Mouse (Mus musculus) cerebellum, postnatal 4 days (tissue): ENCODE results near the gene Knl1.

Source experiments
- DNase-seq, 2 experiments: peaks; one replicate each; pipeline ENCODE4 v3.0.0; 2022; ENCODE audit warnings: low spot score in 2 of 2, mixed read lengths in 1 of 2

Knl1 gene

DNA sequence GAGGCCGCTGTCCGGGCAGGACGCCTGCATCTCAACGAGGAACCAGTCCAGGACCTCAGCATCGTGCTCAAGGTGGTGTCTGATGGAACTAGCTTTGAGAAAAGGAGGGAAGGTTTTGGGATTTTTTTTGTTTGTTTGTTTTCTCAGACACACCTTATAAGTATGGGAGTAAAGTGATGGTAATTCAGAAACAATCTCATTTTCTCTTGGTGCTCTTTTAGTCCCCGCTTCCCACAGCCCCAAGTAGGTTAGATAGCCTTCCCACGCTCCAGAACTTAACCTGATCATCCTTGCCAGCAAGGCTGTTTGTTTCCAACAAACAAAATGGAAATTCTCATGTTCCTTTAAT is 11.5 kb upstream of the Knl1 start:
- DNase-seq = no peak

DNA sequence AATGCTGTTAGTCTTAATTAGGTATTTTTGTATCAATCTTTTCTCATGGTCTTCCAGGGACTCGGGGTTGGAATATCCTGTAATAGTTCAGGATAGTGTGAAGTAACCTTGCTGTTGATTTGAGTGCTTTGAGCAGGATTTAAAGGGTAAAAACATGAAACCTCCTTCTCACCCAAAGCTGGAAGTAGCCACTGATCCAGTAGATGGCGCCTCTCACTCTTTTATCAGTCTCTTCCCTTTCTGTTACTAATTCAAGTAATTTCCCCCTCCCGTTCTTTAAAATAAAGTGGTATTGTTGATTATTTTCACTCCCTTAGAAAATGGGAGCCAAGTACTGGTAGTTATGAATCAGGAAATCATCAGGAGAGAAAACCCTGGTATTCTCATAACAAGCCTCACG is 6.0 kb upstream of the Knl1 start:
- peak in 1 of 2 experiments; percentile 26 for DNase-seq

DNA sequence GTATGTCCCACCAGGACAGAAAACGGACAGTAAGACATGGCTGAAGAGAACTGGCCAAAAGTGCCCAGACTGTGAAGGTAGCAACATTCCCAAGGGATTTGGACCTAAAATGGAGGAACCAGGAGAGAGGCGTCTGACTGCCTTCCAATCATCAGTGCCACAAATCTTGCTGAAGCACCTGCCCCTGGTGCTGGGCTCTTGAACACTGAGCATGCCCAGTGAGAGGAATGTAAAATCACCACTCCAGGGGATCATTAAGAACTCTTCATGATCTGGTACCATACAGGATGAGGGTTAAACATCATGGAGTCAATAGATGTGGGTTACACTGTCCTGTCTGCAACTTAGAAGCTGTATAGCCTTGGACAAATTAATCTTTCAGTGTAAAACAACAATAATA is 1.8 kb upstream of the Knl1 start:
- no peak for DNase-seq

DNA sequence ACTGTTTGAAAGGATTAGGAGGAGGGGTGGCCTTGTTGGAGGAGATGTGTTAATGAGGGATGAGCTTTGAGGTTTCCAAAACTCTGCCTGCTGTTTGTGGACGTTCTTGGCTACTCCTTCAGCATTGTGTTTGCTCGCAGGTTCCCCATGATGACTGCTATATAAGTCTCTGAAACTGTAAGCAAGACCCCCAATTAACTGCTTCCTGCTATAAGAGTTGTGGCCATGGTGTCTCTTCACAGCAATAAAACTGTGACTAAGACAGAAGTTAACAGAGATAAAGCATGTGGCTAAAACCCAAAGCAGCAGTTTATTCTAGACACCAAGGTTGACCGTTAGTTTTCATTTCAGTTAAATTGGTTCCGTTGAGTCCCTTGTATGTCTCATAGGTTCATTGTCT is 930 bp downstream of the Knl1 start:
- DNase-seq = no peak

DNA sequence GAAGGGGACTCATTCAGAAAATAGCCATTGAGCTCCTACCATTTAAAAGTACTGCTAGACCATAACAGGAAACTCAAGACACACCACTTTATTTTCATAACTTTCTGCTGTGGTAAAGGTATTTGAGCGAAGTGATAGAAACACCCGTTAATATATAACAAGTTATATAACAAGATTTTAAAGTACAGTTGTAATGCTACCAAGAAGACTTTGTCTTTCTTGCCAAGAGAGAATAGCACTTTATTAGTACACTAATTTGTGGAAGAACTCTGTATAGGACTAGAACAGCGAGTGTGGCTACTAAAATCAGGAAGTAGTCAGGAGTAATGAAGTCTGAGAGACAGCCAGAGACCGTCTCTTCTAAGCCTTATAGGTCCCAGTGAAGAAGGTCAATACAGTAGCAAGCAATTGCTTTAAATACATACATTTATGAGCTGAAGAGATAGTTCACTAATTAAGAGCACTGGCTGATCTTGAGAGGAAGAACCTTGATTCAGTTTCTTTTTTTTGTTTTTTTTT is 3.3 kb downstream of the Knl1 start:
- no peak for DNase-seq

DNA sequence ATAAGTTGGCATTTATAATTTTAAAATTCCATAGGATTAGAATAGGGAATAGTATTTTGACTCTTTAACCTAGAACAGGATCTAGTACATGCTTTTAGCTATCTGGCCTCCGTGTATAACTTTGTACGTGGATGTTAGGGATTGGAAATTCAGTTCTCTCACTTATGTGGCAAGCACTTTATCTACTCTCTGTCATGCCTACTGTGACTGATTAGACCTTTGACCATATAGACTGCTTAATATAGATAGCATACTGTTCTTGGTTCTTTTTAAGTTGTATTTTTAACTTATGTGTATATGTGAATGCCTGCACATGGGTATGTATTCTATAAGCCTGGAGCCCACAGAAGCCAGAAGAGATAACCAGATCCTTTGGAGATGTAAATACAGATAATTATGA is 13.2 kb downstream of the Knl1 start:
- no peak for DNase-seq

DNA sequence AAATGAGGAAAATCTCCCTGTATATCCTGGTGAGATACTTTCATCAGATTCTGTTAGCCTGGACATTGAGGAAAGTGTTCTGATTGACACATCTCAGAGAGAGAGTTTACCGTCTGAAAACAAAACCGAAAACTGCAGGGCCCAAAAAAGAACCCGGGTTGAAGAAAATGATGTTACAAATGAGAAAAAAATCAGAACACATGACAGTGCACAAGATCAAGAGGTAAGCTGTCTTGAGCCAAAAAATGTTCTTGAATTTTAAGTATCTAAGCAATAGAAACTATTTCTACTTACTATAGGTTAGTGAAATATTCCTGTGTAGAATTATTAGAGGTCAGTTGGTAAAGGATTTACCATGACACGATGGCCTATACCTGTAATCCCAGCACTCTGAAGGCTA is 25.5 kb downstream of the Knl1 start:
- DNase-seq = no peak

DNA sequence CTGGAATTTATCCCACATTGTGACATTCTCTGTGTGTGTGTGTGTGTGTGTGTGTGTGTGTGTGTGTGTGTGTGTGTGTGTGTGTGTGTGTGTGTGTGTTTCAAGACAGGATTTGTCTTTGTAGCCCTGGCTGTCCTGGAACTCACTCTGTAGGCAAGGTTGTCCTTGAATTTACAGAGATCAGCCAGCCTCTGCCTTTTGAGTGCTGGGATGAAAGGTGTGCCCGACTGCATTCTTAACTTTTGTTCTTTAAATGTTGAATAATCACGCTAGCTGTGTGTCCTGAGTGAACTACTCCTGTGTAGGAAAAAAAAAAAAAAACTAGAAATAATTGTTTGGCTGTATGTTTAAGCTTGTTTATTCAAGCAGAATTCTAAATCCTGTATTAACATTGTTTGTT is 39.2 kb downstream of the Knl1 start:
- no peak for DNase-seq

DNA sequence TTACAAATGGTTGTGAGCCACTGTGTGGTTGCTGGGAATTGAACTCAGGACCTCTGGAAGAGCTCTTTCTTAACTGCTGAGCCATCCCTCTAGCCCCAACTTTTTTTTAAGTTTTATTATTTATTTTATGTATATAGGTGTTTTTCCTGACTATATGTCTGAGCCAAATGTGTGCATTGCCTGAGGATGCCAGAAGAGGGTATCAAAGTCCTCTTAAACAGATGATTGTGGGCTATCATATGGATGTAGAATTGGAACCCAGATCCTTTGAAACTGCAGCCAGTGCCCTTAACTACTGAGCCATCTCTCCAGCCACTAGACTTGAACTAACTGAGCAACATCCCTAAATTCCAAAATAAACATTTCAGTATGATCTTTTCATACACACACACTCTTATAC is 54.6 kb downstream of the Knl1 start:
- no peak for DNase-seq

DNA sequence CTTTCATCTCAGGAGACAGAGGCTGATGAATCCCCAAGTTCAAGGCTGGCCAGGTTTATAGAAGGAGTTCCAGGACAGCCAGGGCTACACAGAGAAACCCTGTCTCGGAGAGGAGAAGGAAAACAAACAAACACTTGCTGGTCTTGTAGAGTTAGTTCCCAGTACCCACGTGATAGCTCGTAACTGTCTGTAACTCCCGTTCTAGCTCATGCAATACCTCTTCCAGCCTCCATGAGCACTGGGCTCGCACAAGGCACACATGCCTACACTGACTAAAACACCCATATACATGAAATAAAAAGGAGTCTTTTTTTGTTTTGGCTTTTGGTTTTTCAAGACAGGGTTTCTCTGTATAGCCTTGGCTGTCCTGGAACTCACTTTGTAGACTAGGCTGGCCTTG is 59.7 kb downstream of the Knl1 start:
- no peak for DNase-seq

DNA sequence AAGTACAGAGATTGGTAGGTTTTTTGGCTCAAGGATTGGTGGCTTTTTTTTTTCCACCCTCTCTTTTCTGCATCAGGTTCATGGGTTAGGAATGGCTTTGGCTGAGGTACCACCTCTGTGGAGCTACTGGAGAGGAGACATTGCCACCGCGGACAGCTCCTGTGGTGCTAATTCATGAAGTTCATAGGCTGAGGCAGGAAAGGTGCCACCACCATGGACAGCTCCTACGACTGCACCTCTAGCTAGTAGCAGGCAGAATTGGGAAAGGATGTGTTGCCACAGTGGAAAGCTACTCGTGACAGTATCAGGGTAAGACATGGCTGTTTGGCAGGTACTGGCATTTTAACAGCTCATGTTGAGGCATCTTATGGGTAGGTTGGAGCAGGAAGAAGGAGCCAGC is 61.6 kb downstream of the Knl1 start:
- DNase-seq = no peak

DNA sequence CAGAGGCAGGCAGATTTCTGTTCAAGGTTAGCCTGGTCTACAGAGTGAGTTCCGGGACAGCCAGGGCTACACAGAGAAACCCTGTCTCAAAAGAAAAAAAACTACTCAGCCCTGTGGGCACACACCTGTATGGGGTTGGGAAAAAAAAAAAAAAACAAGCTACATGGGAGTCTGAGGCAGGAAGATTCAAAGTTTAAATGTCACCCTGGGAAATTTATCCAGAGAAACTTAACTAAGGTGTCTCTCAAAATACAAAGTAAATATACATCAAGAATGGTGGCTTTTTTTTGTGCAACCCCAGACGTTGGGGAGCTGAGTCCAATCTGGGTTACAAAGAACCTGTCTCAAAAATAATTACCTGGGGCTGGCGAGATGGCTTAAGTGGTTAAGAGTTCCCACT is 64.1 kb downstream of the Knl1 start:
- DNase-seq = no peak

DNA sequence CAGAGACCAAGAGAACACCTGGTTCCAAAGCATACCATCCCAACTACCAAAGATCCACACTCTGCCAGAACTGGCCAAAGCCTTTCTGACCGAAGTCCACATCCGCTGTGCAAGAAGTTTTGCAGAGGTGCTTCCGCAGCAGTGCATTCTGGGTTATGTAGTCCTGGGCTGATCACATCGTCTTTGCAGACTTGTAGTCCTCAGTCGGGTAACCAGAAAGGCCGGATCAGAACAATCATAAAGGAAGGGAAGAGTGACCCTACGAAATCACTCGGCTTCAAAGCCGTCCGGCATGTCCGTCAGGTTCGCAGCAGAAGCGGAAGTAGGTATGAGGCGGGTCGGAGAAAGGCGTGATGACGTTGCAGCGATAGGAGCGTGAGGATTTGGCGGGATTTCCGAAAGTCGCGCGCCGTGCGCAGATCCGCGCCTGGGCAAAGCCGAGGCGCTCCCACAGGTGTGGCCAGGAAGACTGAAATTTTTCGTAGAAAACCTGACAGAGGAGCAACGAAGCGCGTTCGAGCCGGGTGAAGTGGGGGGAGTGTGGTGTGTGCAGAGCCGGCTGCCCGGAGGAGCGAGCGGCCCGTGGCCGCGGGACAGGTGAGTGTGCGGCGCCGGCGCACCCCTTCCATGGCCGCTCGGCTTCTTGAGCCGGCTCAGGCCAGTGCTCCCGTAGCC is 65.7 kb downstream of the Knl1 start, which contains the start of gene Rad51:
Rad51 (plus strand) TSS at position 356 of the 675 bp plus-strand sequence.
- DNase-seq = peak; percentile 61 to 80

DNA sequence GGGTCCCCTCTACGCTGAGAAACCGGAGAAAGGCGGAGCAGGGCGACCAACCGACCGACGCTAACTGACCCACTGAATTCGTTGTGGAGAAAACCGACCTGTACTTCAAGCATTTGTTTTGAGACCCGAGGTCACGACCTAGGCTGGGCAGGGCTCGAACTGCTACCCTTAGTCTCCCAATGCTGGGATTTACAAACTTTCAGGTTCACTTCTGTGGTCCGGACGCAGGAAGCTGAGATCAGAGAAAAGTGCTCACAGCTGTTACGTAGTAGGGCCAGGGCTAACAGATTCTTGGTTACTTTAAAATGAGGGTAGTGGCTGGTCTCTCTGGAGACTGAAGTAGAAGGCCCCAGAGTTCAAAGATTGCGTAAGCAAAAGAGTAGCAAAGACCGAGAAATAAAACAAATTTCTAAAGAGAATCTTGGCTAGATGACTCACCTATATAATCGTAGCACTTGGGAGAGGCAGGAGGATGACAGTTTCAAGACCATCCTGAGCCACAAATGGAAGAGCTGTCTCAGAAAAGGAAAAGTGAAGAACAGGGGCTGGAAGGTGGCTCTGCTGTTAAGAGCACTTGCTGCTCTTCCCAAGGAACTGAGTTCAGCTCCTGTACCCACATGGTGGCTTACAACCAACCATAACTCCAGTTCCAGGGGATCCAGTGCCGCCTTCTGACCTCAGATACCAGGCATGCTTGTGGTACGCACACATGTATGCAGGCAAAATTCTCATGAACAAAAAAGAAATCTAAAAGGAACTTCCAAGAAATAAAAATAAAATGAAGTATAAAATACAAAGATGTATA is 66.4 kb downstream of the Knl1 start:
- DNase-seq = no peak

DNA sequence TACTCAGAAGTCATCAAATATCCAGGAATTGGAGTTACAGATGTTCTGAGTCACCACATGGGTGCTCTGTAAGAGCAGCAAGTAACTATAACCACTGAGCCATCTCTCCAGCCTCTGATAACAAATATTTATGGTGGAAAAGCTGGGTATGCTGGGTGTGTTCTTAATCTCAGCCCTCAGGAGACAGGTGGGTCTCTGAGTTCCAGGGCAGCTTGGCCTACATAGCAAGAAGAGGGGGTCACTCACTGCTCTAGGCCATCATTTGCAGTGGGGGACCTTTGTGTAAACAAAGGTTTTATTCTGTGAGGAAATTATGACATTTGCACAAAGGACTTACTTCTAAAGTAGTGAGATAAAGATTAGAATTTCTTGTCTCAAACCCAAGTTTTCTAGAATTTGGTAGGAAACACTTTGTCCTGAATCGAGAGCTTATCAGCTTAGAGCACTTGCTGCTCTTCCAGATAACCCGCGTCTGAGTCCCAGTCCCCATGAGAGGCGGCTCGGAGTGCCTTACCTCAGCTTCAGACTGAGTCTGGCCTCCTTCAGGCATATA is 89.5 kb downstream of the Knl1 start:
- no peak for DNase-seq

DNA sequence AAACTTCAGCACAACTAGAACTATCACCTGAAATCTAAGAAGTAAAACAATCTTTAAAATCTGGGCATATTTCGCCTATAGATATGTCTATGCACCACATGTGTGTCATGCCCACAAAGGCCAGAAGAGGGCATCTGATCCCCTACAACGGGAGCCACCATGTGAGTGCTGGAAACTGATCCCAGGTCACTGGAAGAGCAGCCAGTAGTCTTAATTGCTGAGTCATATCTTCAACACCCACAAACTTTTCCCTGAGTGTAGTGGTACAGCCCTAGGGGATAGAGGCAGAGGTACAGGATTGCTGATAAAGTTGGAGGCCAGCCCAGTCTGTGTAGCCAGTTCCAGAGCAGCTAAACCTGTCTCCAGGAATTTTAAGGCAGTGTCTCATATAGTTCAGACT is 98.3 kb downstream of the Knl1 start:
- DNase-seq = no peak

DNA sequence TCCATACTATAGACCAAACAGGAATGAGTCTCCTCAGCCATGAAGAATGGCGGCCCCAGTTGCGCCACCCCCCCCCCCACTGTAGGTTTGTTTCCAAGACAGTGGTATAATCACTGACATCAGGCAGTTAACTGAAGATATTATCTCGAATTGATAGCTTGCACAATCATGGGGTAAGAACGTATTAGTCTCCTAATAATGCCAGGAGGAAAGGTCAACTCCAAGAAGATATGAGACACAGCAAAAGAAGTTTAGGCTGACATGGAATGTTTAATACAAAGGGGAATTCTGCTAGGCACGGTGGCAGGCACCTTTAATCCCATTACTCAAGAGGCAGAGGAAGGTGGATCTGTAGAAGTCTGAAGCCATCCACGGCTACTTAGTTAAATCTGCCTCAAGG is 99.5 kb downstream of the Knl1 start:
- DNase-seq = no peak

DNA sequence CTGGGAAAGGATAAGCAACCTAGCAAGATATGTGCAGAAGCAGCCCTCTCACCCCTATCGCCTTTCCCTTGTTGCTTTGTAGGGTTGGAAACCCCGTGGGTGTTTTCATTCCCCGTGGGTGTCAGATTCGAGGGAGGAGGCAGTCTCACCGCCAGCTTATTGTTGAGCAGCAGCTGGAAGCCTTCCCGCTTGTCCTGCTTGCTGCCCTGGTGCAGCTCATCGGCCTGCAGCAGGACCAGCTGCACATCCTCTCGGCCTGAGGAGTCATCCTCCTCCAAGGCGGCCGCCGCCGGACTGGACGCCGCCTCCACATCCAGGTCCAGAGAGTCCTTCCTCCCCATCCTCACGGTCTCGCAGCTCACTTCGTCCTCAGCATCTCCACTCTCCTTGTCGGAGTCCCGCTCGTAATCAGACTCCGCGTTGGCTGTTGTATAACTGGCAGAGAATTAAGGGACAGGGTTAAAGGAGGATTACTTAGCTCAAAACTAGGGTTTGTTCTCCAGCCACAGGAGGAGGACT is 100.3 kb downstream of the Knl1 start:
- DNase-seq = no peak

DNA sequence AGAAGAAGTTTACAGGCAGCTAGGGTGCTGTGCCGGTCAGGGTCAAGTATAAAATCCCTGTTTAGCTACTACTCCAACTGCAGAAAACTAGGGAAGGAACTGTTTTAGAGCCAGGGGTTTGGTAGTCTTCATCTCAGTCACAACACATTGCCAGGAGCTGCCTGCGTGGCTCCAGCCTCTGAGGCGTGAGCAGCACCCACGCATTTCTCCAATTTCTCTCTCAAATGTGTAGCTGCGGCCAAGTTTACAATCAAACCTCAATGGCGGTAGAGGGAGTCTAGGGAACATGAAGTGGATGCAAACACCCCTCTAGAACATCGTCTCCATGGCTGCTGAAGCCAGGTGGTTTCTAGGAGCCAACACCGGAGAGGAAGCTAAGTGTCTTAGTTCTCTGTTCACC is 100.9 kb downstream of the Knl1 start:
- no peak for DNase-seq

DNA sequence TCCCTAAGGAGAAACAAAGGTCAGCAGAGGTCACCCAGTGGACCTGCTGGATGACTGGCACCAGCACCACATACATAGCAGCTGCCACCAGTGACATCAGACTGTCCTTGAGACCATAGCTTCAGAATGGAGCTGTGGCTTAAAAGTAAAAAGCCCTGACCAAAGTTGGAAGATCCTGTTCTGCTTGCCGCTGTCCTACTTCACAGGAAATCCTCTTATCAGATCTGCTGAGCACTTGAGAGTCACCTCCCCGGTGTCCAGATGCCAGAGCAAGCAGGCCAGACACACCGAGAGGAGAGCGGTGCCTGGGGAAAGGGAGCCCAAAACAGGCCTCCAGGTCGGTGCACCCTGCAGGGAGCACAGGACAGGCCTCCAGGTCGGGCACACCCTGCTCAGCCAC is 105.3 kb downstream of the Knl1 start:
- DNase-seq = no peak

DNA sequence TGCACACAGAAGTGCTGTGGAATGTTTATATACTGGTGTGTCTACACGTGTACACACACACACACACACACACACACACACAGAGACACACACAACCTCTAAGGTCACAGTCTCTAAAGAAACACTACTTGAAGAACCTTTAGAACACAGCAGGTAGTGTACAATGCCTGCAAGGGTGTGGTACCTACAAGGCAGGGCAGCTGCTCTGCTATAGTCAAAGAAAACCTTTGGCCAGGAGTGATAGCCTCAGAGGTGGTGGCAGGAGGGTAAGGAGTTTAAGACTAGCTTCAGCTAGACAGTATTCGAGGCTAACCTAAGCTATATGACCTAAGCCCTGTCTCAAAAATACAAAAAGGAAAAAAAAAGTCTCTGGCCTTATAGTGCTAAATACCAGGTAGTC is 107.8 kb downstream of the Knl1 start:
- no peak for DNase-seq
